Mouse (Mus musculus): ENCODE data around the gene Dnajc6.

Dnajc6 gene

DNA sequence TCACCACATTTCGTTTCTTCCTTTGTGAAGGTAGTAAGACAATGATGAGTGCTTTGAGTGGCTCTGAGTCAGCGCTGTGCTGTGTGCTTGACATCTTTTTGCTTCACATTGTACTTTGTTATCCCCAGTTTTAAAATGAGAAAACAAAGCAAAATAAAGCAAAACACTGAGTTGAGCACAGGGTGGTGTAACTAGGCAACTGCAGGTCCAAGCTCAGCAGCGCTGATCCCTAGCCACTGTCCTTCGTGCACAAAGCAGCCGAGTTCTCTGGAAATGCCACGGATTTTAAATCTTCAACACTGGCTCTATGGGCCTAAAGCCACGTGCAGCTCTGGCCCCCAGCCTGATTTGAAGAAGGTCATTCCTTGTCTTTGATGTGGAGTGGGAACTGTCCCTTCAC lies 72.6 kb downstream of the Dnajc6 start:
- no peak for DNase-seq (ENCODE audit: low spot score)

DNA sequence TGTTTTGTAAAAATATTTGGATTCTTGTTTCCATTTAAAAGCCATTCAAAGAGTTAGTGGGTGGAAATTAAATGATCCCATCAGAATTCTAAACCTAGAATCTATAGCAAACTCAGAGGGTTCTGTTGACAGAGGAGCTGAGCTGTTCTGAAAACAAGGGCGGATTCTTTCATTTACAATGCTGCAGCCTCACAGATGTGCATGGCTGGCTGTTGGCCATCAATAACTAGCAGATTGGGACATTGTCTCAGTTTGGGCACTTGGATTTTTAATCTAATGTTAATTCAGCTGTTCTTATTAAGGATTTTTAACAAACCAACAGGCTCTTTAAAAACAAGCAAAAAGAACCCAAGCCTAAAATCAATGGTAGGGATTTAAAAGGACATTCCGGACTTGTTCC lies 75.7 kb downstream of the Dnajc6 start:
- DNase-seq (ENCODE audit: low spot score), result no peak

DNA sequence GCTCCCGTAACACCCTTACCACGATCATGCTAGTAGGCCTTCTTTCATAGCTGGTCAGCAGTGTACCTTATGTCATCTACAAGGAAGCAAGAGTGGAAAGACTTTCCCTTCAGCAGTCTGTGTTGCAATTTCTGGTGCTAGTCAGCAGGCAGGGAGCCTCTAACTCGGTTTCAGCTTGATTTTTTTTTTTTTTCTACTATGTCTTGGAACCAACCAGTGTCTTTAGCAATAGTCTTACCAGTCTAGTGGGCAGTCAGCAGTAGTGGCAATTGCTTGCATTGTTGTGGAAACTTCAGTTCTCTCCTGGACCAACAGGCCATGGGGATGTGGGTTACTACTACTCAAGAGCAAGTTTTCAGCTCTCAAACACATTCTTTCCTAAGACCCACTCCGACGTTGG lies 78.9 kb downstream of the Dnajc6 start:
- DNase-seq (ENCODE audit: low spot score), result no peak

DNA sequence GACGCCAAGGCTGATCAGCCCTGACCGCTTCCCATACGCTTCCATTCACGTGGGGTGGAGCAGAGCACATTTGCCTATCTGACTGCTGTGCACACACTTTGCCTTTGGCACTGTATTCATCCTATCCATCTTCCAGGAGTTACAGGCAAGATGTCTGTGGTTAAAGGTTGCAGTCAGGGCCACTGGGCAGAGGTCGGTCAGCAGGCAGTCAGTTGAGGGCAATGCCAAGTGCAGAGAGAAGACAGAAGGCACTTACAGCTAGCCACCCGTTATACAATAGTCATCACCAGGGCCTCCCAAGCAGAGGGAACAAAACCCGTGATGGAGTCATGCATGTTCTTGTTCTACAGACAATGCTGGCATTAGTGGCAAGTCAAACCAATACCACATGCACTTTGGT lies 82.3 kb downstream of the Dnajc6 start:
- DNase-seq (ENCODE audit: low spot score), result no peak

DNA sequence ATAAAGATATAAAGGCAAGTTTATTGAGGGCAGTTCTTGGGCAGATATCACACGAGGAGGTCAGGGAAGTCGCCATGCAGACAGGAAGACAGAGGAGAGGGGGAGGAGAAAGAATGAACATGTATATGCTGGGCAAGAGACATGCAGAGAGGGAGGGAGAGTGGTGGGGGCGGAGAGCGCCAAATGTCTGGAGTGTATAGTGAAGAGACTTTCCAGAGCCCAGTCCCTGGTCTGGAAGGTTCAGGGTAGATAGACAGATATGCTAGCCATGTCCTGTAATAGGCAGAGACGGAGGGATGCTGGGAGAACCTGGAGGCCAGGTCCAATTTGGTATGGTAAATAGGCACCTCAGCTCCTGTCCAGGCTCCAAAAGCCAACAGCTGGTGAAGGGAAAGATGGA lies 83.1 kb downstream of the Dnajc6 start:
- DNase-seq (ENCODE audit: low spot score), result no peak

DNA sequence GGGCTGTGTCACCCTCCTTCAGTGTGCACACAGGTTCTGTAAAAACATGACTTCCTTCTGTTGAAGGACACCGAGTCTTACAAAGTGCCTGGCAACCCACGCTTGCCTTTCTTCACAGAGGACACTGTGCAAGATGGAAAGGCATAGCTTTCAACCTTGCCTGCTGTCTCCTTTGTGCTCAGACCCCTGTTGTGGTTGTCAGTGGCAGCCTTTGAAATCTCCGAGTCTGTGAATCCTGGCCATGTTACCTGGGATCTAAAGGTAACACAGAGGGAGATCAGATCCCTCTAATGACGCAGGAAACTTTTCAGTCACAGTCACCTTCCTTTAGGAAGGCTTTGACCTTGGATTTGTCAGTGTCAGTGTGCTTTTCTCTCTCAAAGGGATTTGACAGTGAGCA lies 84.7 kb downstream of the Dnajc6 start:
- DNase-seq (ENCODE audit: low spot score), result no peak

DNA sequence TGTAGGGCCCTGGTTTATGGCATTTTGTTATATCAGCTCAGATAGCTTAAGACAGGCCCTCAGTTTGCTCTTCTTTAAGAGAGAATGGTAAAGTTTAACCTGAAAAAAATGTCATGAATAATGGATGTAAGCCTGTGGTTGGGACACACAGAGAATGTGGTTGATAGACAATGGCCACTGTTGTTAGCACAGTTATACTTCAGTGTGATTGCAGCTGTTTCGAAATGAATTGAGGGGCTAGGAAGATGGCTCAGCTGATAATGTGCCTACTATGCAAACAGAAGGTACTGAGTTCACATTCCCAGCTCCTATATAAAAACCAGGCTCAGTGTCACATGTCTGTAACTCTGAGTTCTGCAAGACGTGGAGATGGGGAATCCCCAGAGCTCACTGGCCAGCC lies 86.4 kb downstream of the Dnajc6 start:
- DNase-seq (ENCODE audit: low spot score), result no peak

DNA sequence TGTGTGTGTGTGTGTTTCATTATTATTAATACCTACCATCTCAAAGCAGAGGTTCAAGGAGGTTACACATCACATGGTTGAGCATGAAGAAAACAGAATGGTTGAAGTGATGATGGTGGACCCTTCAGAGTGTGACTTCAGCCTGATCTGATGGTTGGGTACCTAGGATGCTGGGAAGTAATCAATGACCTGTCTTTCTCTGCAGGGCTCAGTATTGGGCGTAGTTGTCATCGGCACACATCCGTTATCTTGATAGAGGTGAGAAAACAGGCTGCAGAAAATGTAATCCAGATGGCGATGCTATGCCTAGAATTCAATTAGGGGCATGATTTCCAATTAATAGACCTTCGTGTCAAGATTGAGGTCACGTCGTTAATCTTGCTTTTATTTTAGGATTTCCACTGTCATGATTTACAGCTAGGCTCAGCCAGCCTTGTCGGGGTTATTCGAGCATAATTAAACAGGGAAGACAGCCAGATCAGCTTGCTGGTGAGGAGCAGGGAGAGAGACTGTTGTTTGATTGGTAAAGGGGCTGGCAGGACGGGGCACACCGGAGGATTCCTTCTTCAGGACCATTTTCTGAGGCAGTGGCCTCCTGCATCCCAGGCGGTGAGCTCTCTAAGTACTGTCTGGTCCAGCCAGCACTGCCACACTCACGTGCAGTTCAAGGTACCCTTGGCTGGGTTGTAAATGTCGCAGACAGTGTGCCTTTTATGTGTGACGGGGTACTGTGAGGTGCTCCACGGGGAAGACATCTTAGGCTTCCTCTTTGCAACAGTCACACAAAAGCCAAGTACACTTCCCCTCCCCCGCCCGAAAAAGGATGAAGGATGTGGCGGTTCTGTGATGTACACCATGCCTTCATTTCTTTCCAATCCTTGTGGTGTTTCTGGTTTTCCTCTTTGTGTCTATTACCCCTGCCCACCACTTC lies 88.3 kb downstream of the Dnajc6 start:
- DNase-seq (ENCODE audit: low spot score), result no peak

DNA sequence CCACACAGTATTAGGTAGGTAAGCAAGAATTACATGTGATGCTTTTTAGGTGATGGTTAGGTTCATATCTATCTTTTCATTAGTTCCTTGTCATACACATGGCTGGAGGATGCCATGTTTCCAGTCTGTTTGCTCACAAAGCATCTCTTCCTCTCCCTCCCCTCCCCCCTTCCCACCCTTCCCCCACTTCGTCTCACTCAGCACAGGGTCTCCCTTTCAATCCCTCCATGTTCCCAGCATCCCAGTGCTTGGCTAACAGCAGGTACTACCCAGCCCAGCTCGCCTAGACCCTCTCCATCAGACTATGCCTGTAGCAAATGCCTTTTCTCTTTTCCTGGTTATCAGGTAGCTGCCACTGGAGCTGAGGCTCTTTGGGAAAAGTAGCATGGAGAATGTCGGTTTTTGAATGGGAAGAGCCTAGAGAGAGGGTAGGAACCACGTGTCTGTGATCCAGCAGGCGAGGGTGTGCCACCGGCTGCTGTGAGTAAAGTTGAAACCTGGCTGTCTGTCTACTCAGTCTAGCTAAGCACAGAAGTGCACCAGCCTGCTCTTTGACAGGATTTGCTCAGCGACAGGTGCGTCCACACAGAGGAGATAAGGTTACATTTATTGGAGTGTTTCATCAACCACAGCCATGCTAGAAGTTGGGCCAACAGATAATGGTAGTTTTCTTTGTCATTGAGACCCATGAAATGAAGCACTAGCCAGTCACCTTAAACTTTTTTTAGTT lies 89.2 kb downstream of the Dnajc6 start:
- DNase-seq (ENCODE audit: low spot score), result no peak

DNA sequence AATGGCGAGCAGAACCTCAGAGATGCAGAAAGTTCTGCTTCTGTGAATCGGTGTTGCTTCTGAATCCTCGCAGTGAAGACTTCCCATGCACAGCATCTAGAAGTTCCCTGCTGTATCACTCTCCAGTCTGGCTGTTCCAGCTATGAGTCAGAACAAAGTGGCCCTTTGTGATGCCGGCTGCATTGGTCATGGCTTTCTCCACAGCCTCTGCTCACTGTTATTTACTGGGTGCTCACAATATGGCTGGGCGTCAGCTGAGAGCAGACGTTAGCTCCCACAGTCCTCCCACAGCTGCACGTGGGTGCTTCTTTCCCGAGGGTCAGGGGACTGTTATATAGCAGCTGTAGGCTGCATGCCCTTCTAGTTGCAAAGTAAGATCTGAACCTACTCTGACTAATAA lies 92.5 kb downstream of the Dnajc6 start:
- no peak for DNase-seq (ENCODE audit: low spot score)

DNA sequence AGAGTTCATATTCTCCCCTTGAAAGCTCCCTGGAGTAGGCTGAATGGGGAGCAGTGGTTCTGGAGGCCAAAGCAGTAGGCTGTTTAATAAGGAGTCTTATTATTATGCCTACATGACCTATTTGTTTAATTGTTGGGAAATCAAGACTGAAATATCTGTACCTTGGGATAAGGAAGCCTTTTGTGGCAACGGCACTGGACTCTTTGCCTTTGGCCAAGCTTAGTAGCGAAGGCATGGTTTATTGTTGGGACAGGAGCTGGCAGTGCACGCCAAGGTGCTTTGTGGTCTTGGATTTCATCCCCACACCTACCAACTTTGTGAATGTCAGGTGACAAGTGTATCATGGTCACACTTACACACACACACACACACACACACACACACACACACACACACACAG lies 93.3 kb downstream of the Dnajc6 start:
- no peak for DNase-seq (ENCODE audit: low spot score)

DNA sequence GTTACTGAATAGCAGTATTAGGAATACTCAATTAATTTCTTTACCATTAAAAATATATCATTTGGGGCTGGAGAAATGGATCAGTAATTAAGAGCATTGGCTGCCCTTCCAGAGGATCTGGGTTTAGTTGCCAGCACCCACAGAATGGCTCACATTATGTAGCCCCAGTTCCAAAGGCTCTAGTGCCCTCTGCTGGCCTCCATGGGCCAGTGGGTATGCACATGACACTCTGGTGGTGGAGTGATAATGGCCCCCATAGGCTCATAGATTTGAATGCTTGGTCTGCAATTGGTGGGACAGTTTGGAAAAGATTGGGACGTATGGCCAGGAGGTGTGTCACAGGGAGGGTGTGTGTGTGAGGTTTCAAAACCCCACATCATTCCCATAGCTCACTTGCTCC lies 95.0 kb downstream of the Dnajc6 start:
- DNase-seq (ENCODE audit: low spot score), result no peak

DNA sequence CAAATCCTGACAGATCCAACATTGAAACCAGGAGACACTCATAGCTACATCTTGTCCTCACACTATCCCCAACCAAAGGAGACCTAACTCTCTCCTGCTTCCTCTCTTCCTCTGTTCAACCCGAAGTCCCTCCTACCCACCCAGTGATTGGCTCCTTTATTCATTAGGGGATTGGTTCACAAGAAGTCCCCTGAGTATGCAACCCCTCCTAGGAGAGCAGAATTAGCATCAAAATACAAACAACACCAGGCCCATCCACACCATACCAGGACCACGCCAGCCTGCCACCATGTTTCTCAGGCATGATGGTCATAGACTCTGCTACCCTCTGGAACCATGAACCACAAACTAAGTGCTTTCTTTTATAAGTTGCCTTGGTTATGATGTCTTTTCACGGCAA lies 96.0 kb downstream of the Dnajc6 start:
- no peak for DNase-seq (ENCODE audit: low spot score)

DNA sequence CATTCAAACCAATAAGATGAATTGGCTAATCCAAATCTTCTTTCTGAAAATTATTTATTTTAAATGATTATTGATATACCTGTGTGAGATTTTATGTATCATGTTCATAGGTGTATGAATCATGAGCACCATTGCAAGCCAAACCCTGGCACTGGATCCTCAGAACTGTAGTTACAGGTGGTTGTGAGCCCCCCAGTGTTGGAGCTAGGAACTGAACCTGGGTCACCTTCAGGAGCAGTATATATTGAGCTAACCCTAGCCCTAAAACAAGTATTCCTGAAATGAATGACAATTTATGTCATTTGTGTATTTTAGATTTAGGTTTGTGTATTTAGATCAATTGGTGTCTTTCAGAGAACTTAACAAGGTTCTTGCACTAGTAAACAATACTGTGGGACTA lies 105.3 kb downstream of the Dnajc6 start:
- DNase-seq (ENCODE audit: low spot score), result no peak

DNA sequence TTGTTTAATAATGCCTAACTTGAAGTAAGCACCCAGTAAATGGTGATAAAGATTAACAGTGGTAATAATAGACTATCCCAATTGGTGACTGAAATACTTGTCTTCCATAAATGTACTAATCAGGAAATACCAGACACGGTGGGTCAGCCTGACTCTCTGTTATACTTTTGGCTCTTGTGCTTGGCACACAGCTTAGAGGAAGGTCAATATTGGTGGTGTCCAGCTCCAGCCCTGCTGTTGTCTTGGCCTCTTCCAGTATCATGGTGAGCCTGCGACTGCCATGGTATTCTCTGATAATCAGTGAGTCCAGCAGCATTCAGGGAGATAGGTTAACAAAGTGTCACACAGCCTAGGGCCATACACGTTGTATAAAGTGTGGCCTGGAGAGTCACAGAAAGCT lies 107.2 kb downstream of the Dnajc6 start:
- no peak for DNase-seq (ENCODE audit: low spot score)

DNA sequence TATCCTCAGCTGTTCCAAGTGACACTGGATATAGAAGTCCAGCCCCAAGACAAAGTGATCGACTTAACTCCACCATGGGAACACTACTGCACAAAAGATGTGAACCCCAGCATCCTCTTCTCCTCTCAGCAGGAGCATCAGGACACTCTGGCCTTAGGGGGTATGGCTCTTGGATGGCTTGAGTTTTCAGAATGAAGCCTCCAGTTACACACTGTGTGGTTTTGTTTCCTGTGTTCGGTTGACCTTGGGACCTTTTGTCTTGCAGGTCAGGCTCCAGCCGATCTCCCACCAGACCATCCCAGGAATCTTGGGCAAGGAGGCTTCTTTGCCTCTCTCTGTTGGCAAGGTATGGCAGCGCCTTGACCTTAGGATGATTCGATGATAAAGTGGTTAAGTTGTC lies 120.1 kb downstream of the Dnajc6 start:
- DNase-seq (ENCODE audit: low spot score), result no peak

DNA sequence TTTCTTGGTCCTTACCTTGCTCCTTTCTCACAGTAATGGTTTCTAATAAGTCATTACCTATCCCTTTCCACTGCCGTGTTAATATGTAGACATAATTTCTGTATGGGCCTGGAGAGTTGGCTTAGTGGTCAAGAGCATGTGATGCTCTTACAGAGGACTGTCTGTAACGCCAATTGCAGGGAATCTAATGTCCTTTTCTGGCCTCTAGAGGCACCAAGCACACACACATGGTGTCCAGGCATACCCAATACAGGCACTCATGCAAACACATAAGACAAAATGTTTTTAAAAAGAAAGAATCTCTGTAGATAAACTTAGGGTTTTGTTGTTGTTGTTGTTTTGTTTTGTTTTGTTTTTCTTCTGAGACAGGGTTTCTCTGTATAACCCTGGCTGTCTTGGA lies 121.3 kb downstream of the Dnajc6 start:
- no peak for DNase-seq (ENCODE audit: low spot score)

DNA sequence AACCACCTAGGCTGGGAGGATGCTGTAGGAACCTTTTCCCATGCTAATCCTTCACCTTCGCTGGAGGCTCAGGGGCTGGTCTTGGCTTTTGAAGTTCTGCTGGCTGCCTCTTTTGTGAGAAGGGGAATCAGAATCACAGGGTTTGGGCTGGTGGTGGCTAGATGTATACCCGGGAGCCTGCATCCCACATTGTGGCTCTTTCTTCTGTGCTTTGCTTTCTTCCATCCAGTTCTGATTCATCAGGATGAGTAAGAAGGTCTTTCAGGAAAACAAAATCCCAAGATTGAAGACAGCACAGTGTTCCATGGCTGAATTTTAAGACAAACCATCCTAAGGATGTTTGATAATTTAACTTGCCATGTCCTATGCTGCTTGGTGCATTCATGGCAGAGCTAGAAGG lies 123.8 kb downstream of the Dnajc6 start:
- DNase-seq (ENCODE audit: low spot score), result no peak

DNA sequence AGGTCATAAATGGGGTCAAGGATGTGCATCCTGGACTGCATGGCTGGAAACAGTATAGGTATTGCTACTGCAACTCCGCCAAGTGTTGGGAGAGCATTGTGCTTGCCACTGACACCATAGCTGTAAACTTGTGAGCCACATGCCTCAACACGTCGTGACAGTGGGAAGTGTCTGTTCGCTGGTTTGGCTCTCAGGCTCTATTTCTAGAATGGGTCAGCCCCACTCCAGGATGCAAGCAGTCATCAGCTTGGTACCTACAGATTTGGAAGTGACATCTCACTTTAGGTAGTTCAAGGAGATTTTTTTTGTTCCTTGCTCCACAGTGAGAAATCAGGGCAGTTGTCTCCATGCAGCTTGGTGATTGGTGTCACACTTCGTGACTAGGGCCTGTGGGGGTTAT lies 124.8 kb downstream of the Dnajc6 start:
- DNase-seq (ENCODE audit: low spot score), result no peak

DNA sequence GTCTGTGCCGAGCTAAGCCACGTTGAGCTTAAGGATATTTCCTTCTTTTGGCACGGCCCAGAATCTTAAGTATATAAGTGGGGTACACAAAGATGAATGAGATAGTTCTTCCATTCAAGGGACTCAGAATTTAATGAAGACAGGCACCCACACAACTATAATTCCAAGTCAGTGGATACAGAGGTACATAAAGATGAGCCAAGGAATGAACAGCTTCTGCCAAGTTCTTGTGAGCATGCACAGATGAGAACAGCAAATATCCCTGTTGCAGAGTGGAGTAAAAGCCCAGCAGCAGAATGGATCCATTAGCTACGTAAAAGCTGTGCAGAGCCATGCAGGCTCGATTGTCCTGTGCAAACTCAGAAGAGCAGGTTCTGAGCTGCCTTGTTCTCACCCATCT lies 128.8 kb downstream of the Dnajc6 start:
- DNase-seq (ENCODE audit: low spot score), result no peak

DNA sequence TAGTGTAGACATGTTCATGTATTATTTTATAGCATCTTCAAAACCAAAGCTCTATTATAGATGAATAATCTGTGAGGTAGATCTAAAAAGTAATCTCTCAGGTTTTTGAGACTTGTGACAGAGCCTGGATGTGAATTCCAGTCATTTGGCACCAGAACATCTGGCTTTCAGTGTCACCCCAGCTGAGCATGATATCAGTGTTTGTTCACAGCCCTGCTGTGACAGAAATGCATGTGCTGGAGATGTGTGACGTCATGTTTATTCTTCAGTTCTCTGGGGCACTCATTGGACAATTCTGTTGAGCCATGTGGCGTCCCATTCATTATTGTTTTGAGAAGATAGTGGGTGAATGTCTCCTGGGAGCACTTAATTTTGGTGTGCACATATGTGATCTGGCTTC lies 139.1 kb downstream of the Dnajc6 start:
- no peak for DNase-seq (ENCODE audit: low spot score)

DNA sequence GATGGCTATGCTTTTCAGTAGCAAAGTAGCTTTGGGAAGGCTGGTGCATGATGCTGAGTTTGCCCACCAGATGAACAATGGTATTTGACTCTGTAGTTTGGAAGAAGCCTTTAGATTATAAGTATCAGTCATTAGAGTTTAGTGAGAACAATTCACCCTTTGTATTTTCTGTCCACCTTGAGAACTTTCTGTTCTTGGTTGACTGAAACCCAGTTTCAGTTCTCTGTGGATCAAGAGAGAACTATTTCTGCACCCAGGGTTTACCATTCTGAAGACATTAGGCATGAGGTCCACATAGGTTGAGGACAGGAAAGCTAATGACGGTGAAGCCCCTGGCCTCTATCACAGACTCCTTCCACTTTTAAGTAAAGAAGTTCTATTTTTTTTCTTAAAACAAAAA lies 141.0 kb downstream of the Dnajc6 start:
- no peak for DNase-seq (ENCODE audit: low spot score)

DNA sequence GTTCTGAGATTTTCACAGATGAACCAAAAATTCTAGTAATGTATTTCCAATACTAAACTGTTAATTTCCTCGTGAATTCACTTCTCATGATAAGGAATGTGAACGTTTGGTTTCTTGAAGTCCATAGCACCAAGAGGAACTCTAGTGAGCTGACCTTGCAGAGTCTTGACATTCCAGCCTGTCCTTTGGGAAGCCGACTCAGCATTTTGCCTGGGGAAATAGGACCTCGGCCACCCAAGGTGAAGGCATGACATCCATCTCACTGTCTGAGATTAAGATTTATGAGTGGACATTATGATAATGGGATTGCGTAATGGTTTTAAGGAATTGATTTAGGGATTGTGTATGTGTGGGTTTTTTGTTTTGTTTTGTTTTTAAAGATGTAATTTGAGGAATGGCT lies 144.2 kb downstream of the Dnajc6 start:
- no peak for DNase-seq (ENCODE audit: low spot score)

DNA sequence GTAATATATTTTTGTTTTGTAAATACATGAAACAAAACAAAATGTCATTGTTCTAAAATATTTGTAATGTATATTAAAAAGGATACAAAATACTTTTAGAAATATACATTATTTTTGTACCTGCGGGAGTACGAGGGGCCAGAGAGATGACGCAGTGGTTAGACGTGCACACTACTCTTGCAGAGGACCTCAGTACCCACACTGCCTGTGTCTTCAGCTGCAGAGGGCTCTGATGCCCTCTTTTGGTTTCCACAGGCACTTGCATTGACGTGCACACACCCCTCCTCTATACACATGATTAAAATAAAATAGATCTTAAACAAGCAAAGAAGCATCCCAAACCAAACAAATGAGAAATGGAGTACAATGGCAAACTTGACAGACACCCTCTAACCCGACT lies 146.3 kb downstream of the Dnajc6 start:
- DNase-seq (ENCODE audit: low spot score), result no peak

Data from testis, postnatal 10 days (tissue).